Mouse (Mus musculus) midbrain, embryonic 14.5 days (tissue): ENCODE data around the gene Igtp. TPM values are rescaled to one million over a fixed set of nuclear protein-coding genes. Genes with fewer than 3 reads are reported as not detected.
"Not testable (repeated sequence)": the region's sequence is repeated elsewhere in the genome, so short reads cannot be mapped to it uniquely, and the experiment has no call there.

Experiments
- ATAC-seq: fragments of 200-750 bp; cut with Nextera tagmentation; 2 replicates; pipeline ENCODE4 v1.8.0; 2017; ENCODE audit warnings: moderate number of reproducible peaks, moderate library complexity; ENCODE audit not compliant: low FRiP score, low TSS enrichment
- DNase-seq: peaks from one replicate; pipeline ENCODE4 v3.0.0-alpha.2; 2015
- H3K27ac ChIP-seq: fragments of 300-500 bp; sonication (generic); replicated peaks from 2 replicates; pipeline ENCODE4 v1.5.1; 2014; ENCODE audit warnings: mild to moderate bottlenecking, low read depth, low read length, moderate library complexity
- H3K27me3 ChIP-seq: fragments of 300-500 bp; sonication (generic); 2 replicates; pipeline ENCODE4 v1.6.1; 2014; ENCODE audit warnings: low read length, control low read depth, mixed read lengths; ENCODE audit not compliant: control insufficient read depth, insufficient read depth
- H3K36me3 ChIP-seq: fragments of 300-500 bp; sonication (generic); 2 replicates; pipeline ENCODE4 v1.6.1; 2014; ENCODE audit warnings: low read length, control low read depth; ENCODE audit not compliant: control insufficient read depth, insufficient read depth
- H3K4me1 ChIP-seq: fragments of 300-500 bp; sonication (generic); 2 replicates; pipeline ENCODE4 v1.6.1; 2014; ENCODE audit warnings: mild to moderate bottlenecking, antibody characterized with exemption, low read length, control low read depth; ENCODE audit not compliant: control insufficient read depth, insufficient read depth
- H3K4me2 ChIP-seq: fragments of 300-500 bp; sonication (generic); 2 replicates; pipeline ENCODE4 v1.6.1; 2014; ENCODE audit warnings: mild to moderate bottlenecking, low read length, moderate library complexity
- H3K4me3 ChIP-seq: fragments of 300-500 bp; sonication (generic); replicated peaks from 2 replicates; pipeline ENCODE4 v1.5.1; 2014; ENCODE audit warnings: low read depth, low read length
- H3K9ac ChIP-seq: fragments of 300-500 bp; sonication (generic); replicated peaks from 2 replicates; pipeline ENCODE4 v1.6.1; 2014; ENCODE audit warnings: mild to moderate bottlenecking, low read length, moderate library complexity
- H3K9me3 ChIP-seq: fragments of 300-500 bp; sonication (generic); 2 replicates; pipeline ENCODE4 v1.6.1; 2016; ENCODE audit warnings: low read length, control low read depth, mixed read lengths; ENCODE audit not compliant: control insufficient read depth
- WGBS: fragments of 180-500 bp; shearing (Covaris S2); extraction: QIAGEN DNeasy Blood & Tissue Kit; methylation state at CpG from one replicate; pipeline ENCODE4 v1.1.7; 2014; 5-methylcytosine and 5-hydroxymethylcytosine counted together
- polyA plus RNA-seq: library from polyadenylated mRNA; unstranded; fragments of >200 nt; fragmentation: Nextera tagmentation; extraction: Ambion mirVana; gene quantifications from 2 replicates; pipeline ENCODE4 v1.2.1, GENCODE M21; 2014

Igtp gene
- polyA plus RNA-seq, 1 experiment from 2014 or later = 3.2 TPM

- Histone ChIP-seq H3K9ac (no peak overlapping the region), H3K4me1 (0 out of 2 replicates have a peak, but pooled peaks cover 3% of the 10 kb centered on the region), H3K27me3 (no peaks in the 10 kb centered on the region), H3K4me2 (no peak overlapping the region), H3K9me3 (no peaks in the 10 kb centered on the region), H3K27ac (no peak overlapping the region), H3K36me3 (no peaks in the 10 kb centered on the region), H3K4me3 (no peak overlapping the region)
- 88% methylated on average over 12 of the region's 12 CpGs for WGBS
- DNase-seq = no peak
- no peak for ATAC-seq
These were observed 1.7 kb downstream of the Igtp start for GRCm38 (mm10) chr11:58201052-58201451.

GRCm38 (mm10) chr11:58210321-58210886, 11.0 kb downstream of the Igtp start:
- Histone ChIP-seq H3K27ac (no peak overlapping the region), H3K27me3 (no peaks in the 10 kb centered on the region), H3K4me2 (no peak overlapping the region), H3K9ac (no peak overlapping the region), H3K4me1 (no peaks in the 10 kb centered on the region), H3K9me3 (no peaks in the 10 kb centered on the region), H3K36me3 (no peaks in the 10 kb centered on the region), H3K4me3 (no peak overlapping the region)
- 96% methylated on average over 1 of the region's 1 CpGs for WGBS
- ATAC-seq (no peak), DNase-seq (no peak)

- ATAC-seq (no peak), DNase-seq (no peak)
- Histone ChIP-seq H3K36me3 (no peaks in the 10 kb centered on the region), H3K4me2 (no peak overlapping the region), H3K9me3 (no peaks in the 10 kb centered on the region), H3K27me3 (no peaks in the 10 kb centered on the region), H3K4me1 (no peaks in the 10 kb centered on the region), H3K4me3 (no peak overlapping the region), H3K9ac (no peak overlapping the region), H3K27ac (no peak overlapping the region)
- WGBS = 33% methylated on average over 9 of the region's 9 CpGs
These were observed 11.8 kb downstream of the Igtp start for GRCm38 (mm10) chr11:58211062-58211681.

- Histone ChIP-seq H3K4me2 (no peak overlapping the region), H3K27ac (no peak overlapping the region), H3K36me3 (no peaks in the 10 kb centered on the region), H3K9me3 (no peaks in the 10 kb centered on the region), H3K4me1 (no peaks in the 10 kb centered on the region), H3K27me3 (no peaks in the 10 kb centered on the region), H3K4me3 (no peak overlapping the region), H3K9ac (no peak overlapping the region)
- no peak for DNase-seq
- ATAC-seq = no peak
- 11% methylated on average over 2 of the region's 2 CpGs for WGBS
These were observed 12.3 kb downstream of the Igtp start for GRCm38 (mm10) chr11:58211682-58212067.

GRCm38 (mm10) chr11:58213673-58214342, 14.5 kb downstream of the Igtp start:
- Histone ChIP-seq H3K4me1 (no peaks in the 10 kb centered on the region), H3K36me3 (no peaks in the 10 kb centered on the region), H3K4me3 (no peak overlapping the region), H3K4me2 (no peak overlapping the region), H3K27ac (no peak overlapping the region), H3K9me3 (no peaks in the 10 kb centered on the region), H3K27me3 (no peaks in the 10 kb centered on the region), H3K9ac (no peak overlapping the region)
- 83% methylated on average over 7 of the region's 7 CpGs for WGBS
- DNase-seq (no peak), ATAC-seq (no peak)

- no peak overlapping the region for H3K4me3 ChIP-seq
These were observed 15.2 kb downstream of the Igtp start for GRCm38 (mm10) chr11:58214391-58215048.

GRCm38 (mm10) chr11:58215049-58215430, 15.7 kb downstream of the Igtp start:
- 39% methylated on average over 2 of the region's 3 CpGs for WGBS
- not testable (repeated sequence) for H3K4me3 ChIP-seq, H3K36me3 ChIP-seq, H3K4me1 ChIP-seq, H3K27ac ChIP-seq, DNase-seq, ATAC-seq, H3K9me3 ChIP-seq, H3K9ac ChIP-seq, H3K27me3 ChIP-seq, H3K4me2 ChIP-seq

More at GRCm38 (mm10) chr11:58214391-58215048, 15.2 kb downstream of the Igtp start:
- H3K4me1 ChIP-seq = no peaks in the 10 kb centered on the region
- H3K9ac ChIP-seq = no peak overlapping the region
- WGBS = 53% methylated on average over 16 of the region's 17 CpGs
- H3K36me3 ChIP-seq = no peaks in the 10 kb centered on the region
- peak; percentile 26 for DNase-seq
- no peak overlapping the region for H3K27ac ChIP-seq
- H3K27me3 ChIP-seq = no peaks in the 10 kb centered on the region
- H3K4me2 ChIP-seq = 0 out of 2 replicates have a peak overlapping the region, but pooled peaks have one; percentile 27
- H3K9me3 ChIP-seq = no peaks in the 10 kb centered on the region
- no peak for ATAC-seq

- ATAC-seq (no peak), DNase-seq (no peak)
- no peaks in the 10 kb centered on the region for H3K4me1 ChIP-seq
- H3K27me3 ChIP-seq = no peaks in the 10 kb centered on the region
- no peak overlapping the region for H3K9ac ChIP-seq
- no peaks in the 10 kb centered on the region for H3K9me3 ChIP-seq
- no peak overlapping the region for H3K27ac ChIP-seq
- 87% methylated on average over 5 of the region's 5 CpGs for WGBS
- no peak overlapping the region for H3K4me3 ChIP-seq
- no peaks in the 10 kb centered on the region for H3K36me3 ChIP-seq
- no peak overlapping the region for H3K4me2 ChIP-seq
These were observed 16.5 kb downstream of the Igtp start for GRCm38 (mm10) chr11:58215814-58216213.
